Mouse (Mus musculus): ENCODE measurements around the gene 9930022D16Rik.

The 9930022D16Rik gene

DNA sequence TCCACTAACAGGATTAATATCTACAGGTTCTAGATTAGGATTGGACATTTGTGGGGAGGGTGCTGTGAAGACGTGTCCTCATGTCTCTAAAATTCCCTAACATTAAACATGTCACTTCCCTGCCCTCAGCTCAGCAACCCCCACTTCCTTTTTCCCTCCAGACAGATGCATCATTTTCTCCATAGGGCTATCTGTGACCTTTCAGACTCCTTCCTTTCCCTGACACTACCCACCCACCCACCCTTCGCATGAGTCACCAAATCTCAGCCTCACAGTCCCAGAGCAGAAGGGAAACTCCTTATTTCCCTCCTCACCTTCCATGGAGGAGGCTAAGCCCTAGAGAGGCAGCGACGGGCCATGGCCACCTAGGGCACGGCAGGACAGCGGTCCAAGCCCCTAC lies at the start of gene 9930022D16Rik:
Gene 9930022D16Rik, plus strand, starts transcription at position 301 of the 400 bp plus-strand sequence.
- in situ Hi-C loops (cut with MboI; ENCODE audit: low pct_unique_long_range_greater_than_20kb in 1 of 2, low sequenced_read_pairs in 2 of 2, unreplicated experiment in 1 of 2): loop anchor here in 1 of 2 experiments (5.0 kb wide), 1 partner anchor 81 kb away; no protein-coding TSS in a partner anchor

DNA sequence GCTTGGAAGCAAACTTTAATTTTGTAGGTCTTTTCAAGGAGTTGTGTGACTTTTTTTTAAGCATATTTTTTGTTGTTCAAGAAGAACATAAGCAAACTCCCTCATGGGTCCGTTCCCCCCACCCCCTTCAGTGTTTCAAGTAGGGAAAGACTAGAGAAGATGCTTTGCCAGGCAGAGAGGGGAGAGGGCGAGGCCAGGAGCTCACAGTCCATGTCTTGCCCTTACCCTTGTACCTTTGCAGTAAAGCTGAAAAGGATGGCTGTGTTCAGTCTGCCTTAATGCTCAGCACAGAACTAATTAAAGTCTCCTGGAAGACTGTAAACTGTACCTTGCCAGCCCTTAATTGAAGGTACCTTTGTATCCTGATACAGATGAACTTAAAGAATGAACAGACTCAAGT lies 49.4 kb upstream of the 9930022D16Rik start:
- in situ Hi-C loops (cut with MboI; ENCODE audit: low pct_unique_long_range_greater_than_20kb in 1 of 2, low sequenced_read_pairs in 2 of 2, unreplicated experiment in 1 of 2): no loop called here

DNA sequence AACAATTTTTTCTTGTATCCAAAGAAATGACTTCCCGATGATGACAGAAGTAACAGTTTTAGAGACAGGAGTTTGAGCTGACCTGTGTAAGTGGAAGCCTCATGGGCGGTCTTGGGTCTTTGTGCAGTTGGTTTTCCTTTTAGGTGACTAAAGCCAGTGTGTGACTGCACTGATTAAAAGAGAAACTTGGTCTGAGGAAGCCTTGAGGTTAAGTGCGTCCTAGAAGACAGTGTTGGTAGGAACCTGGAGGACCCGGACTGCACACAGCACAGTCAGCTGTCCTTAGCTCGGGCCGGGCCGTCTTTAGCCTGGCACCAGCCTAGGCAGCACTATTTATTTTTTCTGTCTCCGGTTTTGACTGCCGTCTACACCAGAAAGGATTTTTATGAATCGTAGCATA lies 48.8 kb upstream of the 9930022D16Rik start:
- in situ Hi-C loops (cut with MboI; ENCODE audit: low pct_unique_long_range_greater_than_20kb in 1 of 2, low sequenced_read_pairs in 2 of 2, unreplicated experiment in 1 of 2): no loop called here

- in situ Hi-C loops (cut with MboI; ENCODE audit: low pct_unique_long_range_greater_than_20kb in 1 of 2, low sequenced_read_pairs in 2 of 2, unreplicated experiment in 1 of 2): no loop called here
These were observed 47.9 kb upstream of the 9930022D16Rik start for GRCm38 (mm10) chr11:109365818-109366217.

DNA sequence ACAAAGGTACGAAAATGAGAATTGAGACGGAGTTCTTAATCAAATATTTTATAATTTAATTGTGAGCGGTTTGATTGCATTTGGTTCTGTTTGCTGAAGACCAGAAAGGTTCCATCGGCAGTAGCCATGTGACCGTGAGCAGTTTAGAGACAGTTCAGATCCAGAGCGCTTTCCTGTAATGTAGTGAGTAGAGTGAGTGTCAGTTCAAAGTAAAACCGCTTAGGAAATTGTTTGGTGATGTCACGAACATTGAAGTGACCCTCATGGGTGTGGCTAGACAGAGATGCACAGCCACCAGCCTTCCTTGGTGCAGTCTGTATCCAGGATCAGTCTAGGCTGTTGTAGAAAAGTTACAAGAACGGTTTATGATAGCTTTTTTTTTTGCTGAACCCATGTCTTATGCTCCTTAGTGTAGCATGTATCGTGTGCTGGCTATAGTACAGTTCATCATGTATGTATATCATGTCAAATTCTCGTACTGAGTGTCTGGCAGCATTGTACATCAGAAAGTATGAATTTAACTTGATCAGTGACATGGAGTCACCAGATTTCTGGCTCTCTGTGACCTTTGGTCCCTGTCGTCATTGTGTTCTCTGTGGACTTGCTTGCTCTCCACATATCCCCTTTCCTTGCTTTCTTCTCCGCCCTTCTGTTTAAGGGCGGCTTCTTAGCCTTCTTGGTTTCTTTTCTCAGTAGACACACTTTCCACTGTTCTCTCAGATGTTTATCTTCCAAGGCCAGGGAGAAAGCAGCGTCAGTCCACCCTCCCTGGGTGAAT lies 46.7 kb upstream of the 9930022D16Rik start:
- in situ Hi-C loops (cut with MboI; ENCODE audit: low pct_unique_long_range_greater_than_20kb in 1 of 2, low sequenced_read_pairs in 2 of 2, unreplicated experiment in 1 of 2): no loop called here

- in situ Hi-C loops (cut with MboI; ENCODE audit: low pct_unique_long_range_greater_than_20kb in 1 of 2, low sequenced_read_pairs in 2 of 2, unreplicated experiment in 1 of 2): no loop called here
These were observed 44.6 kb upstream of the 9930022D16Rik start for GRCm38 (mm10) chr11:109369026-109369637.

DNA sequence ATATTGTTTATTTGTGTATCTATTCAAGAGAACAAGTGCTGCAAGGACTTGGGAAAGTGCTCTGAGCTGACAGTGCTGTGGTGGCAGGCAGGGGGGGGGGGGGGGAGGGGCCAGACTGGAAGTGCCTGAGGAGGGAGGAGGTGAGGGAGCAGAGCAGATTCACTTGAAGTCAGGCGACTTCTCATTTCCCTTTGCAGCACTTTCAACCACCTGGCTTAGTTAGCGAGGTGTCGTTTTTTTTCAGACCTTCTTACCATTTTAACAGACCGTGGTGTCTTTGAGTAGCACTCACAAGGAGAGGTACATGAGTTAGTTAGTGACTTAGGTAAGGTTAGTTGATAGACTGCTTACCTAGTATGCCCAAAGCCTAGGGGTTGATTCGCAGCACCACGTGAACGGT lies 38.3 kb upstream of the 9930022D16Rik start:
- in situ Hi-C loops (cut with MboI; ENCODE audit: low pct_unique_long_range_greater_than_20kb in 1 of 2, low sequenced_read_pairs in 2 of 2, unreplicated experiment in 1 of 2): no loop called here

DNA sequence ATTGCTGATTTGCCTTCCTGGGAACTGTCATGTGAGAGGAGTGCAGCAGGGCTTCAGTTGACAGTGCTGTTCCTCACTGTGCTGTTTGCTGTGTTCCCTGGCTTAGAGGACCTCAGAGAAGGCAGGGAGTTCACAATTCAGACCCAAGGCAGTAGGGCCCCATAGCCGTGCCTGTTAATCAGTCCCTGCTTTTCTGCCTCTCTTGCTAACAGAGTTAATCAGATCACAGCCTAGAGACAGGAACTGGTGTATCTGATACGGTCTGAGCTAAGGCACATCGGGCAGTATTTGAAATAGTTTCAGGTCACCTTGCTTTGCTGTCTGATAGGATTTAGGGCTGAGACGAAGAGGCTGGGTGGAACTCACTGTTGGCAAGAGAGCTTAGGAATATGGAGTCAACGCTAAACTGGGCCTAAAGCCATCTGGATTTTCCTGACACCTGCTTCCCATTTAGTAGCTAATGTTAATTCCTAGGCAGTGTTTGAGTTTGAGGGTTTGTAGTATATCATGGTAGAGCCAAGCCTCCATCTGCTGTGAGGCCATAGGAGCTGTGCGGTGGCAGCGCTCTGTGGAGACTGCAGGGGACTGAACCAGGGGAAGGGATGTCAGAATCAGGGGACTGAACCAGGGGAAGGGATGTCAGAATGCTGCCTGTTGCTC lies 37.1 kb upstream of the 9930022D16Rik start:
- in situ Hi-C loops (cut with MboI; ENCODE audit: low pct_unique_long_range_greater_than_20kb in 1 of 2, low sequenced_read_pairs in 2 of 2, unreplicated experiment in 1 of 2): no loop called here

DNA sequence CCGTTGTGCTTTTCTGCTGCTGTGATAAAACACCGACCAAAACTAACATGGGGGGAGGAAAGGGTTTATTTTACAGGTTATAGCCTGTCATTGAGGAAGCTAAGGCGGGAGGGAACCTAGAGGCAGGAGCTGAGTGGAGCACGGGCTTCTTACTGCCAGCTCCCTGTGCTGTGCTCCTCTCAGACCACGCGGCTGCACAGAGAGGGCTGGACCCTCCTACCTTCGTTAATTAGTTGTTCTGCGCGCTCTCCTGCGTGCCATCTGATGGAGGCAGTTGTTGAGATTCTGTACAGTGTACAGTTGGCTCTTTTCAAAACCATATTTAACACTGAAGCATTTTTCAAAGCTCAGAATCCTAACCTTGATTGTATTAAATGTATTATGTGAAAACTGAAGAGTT lies 36.2 kb upstream of the 9930022D16Rik start:
- in situ Hi-C loops (cut with MboI; ENCODE audit: low pct_unique_long_range_greater_than_20kb in 1 of 2, low sequenced_read_pairs in 2 of 2, unreplicated experiment in 1 of 2): no loop called here

DNA sequence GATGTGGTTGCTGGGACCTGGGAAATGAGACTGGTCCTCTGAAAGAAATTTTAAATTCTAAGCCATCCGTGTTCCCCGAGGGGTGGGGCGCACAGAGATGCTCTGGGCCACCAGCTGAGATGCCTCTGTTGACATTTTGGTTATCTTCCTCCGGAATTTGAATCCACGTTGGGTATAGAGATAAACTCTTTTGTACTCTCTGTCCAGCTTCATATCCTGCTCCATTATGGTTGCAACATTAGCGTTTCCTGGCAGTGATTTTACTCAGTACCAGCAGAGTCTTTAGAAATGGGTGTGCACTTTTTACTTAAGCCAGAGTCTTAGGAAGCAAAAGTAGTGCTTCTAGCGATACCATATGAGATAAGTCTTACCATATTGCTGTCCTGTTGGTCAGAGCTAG lies 35.7 kb upstream of the 9930022D16Rik start:
- in situ Hi-C loops (cut with MboI; ENCODE audit: low pct_unique_long_range_greater_than_20kb in 1 of 2, low sequenced_read_pairs in 2 of 2, unreplicated experiment in 1 of 2): no loop called here

DNA sequence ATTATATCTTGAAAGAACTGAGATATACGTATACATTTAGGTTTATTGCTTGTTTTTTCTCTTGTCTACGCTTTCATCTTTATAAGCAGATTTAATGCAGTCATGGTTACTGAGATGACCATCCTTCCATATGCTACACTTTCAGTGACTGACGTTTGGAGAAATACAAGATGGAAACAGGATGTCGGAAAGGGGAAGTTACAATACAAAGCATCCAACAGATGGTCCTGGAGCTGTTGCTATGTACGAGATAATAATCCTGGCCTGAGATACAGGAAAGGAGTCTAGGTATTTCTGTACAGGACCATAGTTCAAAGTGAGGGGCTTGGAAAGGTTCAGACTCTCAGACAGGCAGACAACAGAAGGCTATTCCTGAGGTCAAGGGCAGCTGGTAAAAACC lies 33.1 kb upstream of the 9930022D16Rik start:
- in situ Hi-C loops (cut with MboI; ENCODE audit: low pct_unique_long_range_greater_than_20kb in 1 of 2, low sequenced_read_pairs in 2 of 2, unreplicated experiment in 1 of 2): no loop called here

DNA sequence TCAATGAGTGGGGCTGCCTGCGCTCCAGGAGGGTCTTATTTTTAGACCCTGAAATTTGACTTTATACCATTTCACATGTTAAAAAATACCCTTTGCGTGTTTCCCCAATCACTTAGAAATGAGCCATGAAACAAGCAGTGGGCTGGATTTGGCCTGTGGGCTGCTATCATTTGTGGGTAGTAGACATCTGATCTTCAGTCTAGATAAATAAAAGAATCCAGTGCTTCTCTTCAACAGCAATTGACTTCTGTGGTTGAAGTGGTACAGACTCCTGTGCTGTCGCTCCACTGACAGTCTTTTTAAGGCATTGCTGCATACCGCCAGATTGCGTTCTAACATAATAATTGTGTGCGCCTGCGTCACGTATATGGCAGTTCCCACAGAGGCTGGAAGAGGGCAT lies 28.4 kb upstream of the 9930022D16Rik start:
- in situ Hi-C loops (cut with MboI; ENCODE audit: low pct_unique_long_range_greater_than_20kb in 1 of 2, low sequenced_read_pairs in 2 of 2, unreplicated experiment in 1 of 2): no loop called here

GRCm38 (mm10) chr11:109389046-109389445 lies 24.7 kb upstream of the 9930022D16Rik start:
- in situ Hi-C loops (cut with MboI; ENCODE audit: low pct_unique_long_range_greater_than_20kb in 1 of 2, low sequenced_read_pairs in 2 of 2, unreplicated experiment in 1 of 2): no loop called here

DNA sequence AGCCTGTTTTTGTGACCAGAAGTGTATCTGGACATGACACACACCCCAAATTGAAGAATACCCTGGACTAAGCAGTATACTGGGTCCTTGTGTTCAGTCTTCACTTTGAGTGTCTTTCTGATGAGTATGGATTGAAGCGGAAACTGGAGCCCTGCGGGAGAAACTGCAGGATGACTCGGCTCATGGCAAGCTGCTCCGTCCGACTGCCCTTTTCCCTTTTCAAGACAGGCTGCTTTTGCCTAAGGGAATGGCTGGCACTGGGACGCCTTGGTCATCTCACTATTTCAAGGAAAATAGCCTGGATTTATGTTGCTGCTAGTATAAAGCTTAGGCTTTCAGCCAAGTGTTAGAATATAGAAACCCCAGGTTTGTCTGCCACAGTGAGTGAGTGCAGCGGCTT lies 22.5 kb upstream of the 9930022D16Rik start:
- in situ Hi-C loops (cut with MboI; ENCODE audit: low pct_unique_long_range_greater_than_20kb in 1 of 2, low sequenced_read_pairs in 2 of 2, unreplicated experiment in 1 of 2): no loop called here

- in situ Hi-C loops (cut with MboI; ENCODE audit: low pct_unique_long_range_greater_than_20kb in 1 of 2, low sequenced_read_pairs in 2 of 2, unreplicated experiment in 1 of 2): no loop called here
These were observed 22.0 kb upstream of the 9930022D16Rik start for GRCm38 (mm10) chr11:109391760-109392159.

- in situ Hi-C loops (cut with MboI; ENCODE audit: low pct_unique_long_range_greater_than_20kb in 1 of 2, low sequenced_read_pairs in 2 of 2, unreplicated experiment in 1 of 2): no loop called here
These were observed 21.1 kb upstream of the 9930022D16Rik start for GRCm38 (mm10) chr11:109392601-109393000.

- in situ Hi-C loops (cut with MboI; ENCODE audit: low pct_unique_long_range_greater_than_20kb in 1 of 2, low sequenced_read_pairs in 2 of 2, unreplicated experiment in 1 of 2): no loop called here
These were observed 19.0 kb upstream of the 9930022D16Rik start for GRCm38 (mm10) chr11:109394758-109395157.

- in situ Hi-C loops (cut with MboI; ENCODE audit: low pct_unique_long_range_greater_than_20kb in 1 of 2, low sequenced_read_pairs in 2 of 2, unreplicated experiment in 1 of 2): no loop called here
These were observed 18.4 kb upstream of the 9930022D16Rik start for GRCm38 (mm10) chr11:109395291-109395690.

DNA sequence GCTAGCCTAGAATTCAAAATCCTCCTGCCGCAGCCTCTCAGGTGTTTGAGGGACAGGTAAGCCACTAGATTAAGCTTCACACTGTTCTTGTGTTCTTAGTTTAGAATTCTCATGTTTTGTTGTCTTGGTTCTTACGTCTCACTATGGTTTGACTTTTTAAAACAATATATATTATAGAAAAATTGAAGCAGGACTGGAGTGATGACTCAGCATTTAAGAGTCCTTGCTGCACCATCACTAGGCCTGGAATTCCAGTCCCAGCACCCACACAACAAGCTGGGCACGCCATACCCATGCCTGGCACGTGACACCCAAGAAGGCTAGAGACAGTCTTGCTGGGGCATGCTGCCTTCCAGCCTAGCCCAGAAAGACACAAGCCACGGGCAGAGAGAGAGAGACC lies 7.3 kb upstream of the 9930022D16Rik start:
- in situ Hi-C loops (cut with MboI; ENCODE audit: low pct_unique_long_range_greater_than_20kb in 1 of 2, low sequenced_read_pairs in 2 of 2, unreplicated experiment in 1 of 2): no loop called here
